Mouse (Mus musculus): ENCODE data around the gene Pik3c2b. TPM values are rescaled to one million over a fixed set of nuclear protein-coding genes. Genes with fewer than 3 reads are reported as not detected.
"Not testable (repeated sequence)": the region's sequence is repeated elsewhere in the genome, so short reads cannot be mapped to it uniquely, and the experiment has no call there.

Pik3c2b gene
- total RNA-seq (2021) = 10 to 100 TPM; 13.9 to 14.3 TPM
- long read RNA-seq, experiment 1, full-length matches to known transcripts = 1 of 6 reads
- long read RNA-seq, experiment 1, partial matches to known transcripts = 0 of 6 reads
- long read RNA-seq, experiment 1, other reads (novel, unspliced or antisense) = 5 of 6 reads
- long read RNA-seq, experiment 2, partial matches to known transcripts = 1 of 2 reads
- long read RNA-seq, experiment 2, other reads (novel, unspliced or antisense) = 1 of 2 reads

DNA sequence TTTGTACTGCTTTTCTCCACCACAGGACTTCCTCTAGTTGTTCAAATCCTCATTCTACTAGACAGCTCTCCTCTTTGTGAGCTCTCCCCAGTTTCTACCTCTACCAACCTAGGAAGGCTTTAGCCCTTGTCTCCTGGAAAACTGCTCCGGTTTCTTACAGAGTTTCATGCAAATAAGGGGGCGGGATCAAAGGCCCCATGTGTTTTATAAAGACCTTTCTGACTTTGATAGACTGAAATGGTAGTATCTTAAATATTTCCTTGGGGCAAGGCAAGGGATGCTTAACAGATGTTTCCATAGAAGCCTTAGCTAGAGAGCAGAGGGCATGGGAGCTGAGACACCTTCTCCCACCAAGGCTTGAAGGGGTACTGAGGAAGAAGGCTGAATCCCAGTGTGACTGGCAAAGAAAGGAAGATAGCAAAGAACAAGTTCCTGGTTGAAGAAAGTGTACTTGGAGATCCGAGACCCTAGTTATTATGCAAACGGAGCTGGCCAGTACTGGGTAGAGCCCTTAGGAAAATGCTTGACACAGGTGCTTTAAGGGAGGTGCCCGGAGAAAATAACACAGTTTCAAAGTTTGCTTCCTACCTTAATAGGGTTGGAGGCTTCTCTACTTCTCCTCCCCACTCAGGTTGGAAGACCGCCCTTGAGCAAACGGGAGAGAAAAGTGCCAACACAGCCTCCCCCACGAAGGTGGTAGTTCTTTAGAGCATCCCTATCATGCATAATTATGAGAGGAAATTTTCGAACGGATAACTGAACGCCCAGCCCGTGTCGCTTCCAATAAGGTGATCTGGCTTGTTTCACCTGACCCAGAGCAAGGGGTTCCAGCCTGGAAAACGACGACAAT lies at the start of gene Pik3c2b:
TSS of gene Pik3c2b (plus strand) at position 657 of the 850 bp plus-strand sequence.
- DNase-seq = no peak

DNA sequence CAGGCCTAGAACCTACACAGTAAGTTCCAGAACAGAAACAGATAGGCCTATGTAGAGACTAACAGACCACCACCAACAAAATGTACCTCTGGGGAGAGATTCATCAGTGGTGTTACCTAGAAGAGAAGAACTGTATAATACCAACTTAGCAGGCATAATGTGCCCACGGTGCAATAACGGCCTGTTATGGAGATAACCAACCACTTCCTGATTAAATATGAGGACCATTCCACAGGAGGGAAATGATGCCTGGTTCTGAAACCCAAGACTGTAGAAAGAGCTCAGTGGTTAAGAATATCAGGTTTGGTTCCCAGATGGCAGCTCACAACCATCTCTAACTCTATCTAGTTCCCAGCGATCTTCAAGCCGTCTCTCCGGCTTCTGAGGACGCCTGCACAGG lies 45.1 kb upstream of the Pik3c2b start:
- DNase-seq = no peak

- DNase-seq = no peak
Observed at GRCm38 (mm10) chr1:133006571-133006970, 38.9 kb upstream of the Pik3c2b start.

- peak in 1 of 2 experiments; percentile 27 for DNase-seq
Observed at GRCm38 (mm10) chr1:133011955-133012841, 33.3 kb upstream of the Pik3c2b start.

GRCm38 (mm10) chr1:133013331-133013730 lies 32.1 kb upstream of the Pik3c2b start:
- no peak for DNase-seq

DNA sequence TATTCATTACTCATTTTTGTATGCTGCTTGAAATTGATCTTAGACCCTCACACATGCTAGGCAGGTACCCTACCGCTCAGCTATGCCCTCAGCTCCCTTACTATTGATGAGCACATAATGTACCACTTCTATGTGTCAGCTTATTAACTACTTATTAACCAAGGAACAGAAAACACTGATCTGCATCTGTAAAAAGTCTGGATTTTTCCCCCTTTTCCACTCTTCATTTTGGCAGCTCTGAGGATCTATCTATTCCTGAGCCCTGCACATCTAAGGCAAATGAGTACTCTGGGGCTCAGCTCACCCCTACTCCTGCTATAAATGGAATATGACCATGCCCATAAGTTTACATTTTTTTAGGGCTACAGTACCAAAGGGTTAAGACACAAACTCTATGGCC lies 31.3 kb upstream of the Pik3c2b start:
- no peak for DNase-seq

DNA sequence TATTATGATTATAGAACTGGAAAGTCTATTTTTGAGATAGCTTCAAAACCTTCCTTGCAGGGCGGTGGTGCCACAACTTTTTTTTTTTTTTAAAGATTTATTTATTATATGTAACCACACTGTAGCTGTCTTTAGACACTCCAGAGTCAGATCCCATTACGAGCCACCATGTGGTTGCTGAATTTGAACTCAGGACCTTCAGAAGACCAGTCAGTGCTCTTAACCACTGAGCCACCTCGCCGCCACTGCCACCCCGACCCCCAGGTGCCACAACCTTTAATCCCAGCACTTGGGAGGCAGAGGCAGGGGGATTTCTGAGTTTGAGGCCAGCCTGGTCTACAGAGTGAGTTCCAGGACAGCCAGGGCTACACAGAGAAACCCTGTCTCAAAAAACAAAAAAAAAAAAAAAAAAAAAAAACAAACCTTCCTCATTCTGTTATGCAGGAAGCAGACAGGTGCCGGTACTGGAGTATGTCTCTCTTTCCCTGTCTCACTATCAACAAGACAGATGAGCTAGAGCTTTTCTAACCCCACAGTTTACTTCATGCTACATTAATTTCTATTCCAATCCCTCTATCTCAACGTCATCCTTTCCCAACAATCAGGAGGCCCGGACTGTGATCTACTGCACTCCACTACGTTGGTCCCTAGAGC lies 28.6 kb upstream of the Pik3c2b start:
- no peak for DNase-seq

GRCm38 (mm10) chr1:133018580-133018979 lies 26.9 kb upstream of the Pik3c2b start:
- no peak for DNase-seq

DNA sequence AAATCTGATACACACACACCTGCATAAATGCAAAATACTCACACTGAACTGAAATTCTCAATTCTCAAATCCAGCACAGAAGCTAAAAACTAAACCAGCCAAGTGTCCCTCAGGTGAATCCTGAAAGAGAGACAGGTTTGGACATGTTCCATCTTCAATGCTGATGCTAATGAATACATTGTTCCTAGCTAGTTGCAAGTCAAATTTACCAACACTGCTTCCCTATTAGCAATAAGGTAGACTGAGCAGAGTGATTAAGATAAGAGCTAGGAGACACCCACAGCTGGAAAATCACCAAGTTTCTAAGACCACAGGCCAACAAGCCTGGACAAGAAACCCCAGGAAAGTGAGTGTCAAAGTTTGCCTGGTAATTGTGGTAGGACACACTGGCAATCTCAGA lies 26.2 kb upstream of the Pik3c2b start:
- DNase-seq = no peak

GRCm38 (mm10) chr1:133020137-133020894 lies 25.2 kb upstream of the Pik3c2b start:
- DNase-seq = no peak

DNA sequence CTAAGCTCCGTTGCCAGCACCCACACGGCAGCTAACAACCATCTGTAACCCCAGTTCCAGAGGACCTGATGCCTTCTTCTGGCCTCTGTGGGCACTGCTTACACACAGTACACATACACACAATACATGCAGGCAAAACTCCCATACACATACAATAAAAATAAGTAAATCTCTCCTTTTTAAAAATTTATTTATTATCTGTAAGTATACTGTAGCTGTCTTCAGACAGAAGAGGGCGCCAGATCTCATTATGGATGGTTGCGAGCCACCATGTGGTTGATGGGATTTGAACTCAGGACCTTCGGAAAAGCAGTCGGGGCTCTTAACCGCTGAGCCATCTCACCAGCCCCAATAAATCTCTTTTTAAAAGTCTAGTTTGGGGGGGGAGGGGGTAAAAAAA lies 24.1 kb upstream of the Pik3c2b start:
- DNase-seq = no peak

DNA sequence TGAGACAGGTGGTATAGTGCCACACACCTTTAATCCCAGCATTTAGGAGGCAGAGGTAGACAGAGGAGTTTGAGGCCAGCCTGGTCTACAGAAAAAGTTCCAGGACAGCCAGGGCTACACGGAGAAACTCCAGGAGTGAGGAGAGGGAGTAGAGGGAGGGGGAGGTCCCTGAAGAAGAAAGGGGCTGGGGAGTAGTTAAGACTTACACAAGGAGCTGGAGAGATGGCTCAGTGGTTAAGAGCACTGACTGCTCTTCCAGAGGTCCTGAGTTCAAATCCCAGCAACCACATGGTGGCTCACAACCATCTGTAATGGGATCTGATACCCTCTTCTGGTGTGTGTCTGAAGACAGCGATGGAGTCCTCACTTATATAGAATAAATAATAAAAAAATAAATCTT lies 23.5 kb upstream of the Pik3c2b start:
- DNase-seq = not testable (repeated sequence)

DNA sequence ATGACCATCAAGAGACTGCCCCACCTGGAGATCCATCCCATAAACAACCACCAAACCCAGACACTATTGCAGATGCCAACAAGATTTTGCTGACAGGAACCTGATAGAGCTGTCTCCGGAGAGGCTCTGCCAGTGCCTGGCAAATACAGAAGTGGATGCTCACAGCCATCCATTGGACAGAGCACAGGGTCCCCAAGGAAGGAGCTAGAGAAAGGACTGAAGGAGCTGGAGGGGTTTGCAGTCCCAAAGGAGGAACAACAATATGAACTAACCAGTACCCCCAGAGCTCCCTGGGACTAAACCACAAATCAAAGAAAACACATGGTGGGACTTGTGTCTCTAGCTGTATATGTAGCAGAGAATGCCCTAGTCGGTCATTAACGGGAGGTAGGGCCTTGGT lies 21.7 kb upstream of the Pik3c2b start:
- not testable (repeated sequence) for DNase-seq

DNA sequence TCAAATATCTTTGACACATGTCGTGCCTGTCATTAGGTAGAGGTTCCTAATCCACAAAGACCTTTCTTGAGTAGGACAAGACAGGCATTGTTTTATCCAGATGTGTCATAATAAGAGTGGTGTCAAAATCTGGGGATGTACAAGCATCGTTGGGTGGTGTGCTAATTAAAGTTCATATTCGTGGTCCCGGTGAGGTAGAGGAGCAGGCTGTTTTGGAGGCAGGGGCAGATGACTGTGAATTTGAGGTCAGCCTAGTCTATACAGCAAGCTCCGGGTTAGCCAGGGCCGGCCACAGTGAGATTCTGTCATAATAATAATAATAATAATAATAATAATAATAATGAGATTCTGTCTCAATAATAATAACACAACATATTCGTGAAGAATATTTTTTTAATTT lies 21.0 kb upstream of the Pik3c2b start:
- DNase-seq = no peak

- DNase-seq = peak; percentile 89 to 93
Observed at GRCm38 (mm10) chr1:133025051-133025795, 20.2 kb upstream of the Pik3c2b start.

- DNase-seq = peak in 1 of 2 experiments; percentile 32
Observed at GRCm38 (mm10) chr1:133025796-133026190, 19.7 kb upstream of the Pik3c2b start.

DNA sequence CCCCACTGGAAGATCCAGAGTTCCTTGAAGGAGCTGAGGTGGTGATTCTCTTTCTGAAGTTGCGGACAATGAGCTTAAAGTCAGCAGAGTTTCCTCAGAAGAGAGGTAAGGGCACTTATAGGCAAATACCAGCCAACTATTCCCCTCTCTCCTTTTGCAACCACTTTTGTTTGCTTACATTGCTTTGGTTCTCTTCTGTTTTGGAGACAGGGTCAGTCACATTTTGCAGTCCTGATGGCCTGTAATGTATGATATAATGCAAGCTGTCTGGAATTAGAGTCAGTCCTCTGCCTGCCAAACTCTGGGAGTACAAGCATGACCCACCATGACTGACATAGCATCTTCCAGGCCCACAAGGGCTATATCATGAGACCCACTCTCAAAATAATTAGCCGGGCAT lies 18.3 kb upstream of the Pik3c2b start:
- DNase-seq = no peak

DNA sequence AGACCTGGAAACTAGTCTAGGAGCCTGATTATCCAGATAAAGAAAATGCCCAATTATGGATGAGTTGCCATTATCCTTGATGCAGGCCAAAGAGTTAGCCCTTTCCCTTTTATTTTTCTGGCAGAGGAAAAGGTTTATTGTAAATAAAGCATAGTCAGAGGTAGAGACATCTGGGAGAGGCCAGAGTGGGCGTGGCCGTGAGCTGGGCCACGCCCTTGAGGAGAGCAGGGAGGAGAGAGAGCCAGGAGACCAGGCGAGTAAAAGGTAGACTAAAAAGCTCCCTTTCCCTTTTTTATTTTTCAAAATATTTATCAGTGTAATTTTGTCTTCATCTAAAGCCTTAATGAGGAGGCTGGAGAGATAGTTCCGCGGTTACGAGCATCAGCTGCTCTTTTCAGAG lies 17.5 kb upstream of the Pik3c2b start:
- DNase-seq = no peak

GRCm38 (mm10) chr1:133029744-133030143 lies 15.7 kb upstream of the Pik3c2b start:
- DNase-seq = no peak

DNA sequence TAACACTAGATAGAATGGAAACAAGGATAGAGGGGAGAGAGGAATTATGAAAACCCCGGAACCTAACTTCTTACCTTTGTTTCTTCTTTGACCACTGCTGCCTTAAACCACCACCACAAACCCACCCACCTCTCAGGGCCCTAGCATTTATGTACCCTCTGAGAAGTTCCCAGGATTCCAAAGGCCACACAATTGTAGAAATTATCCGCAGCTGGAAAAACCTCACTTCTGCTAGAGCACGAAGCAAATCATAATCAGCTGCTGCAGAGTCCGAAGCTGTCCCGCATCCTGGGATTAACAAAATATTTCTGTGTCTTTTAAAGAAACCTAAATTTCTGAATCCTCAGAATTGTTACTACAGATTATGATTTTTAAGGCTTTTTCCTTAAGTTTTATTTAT lies 15.0 kb upstream of the Pik3c2b start, which contains the start of gene Mdm4:
TSS of gene Mdm4 (minus strand) at position 101 of the 400 bp plus-strand sequence.
- no peak for DNase-seq

GRCm38 (mm10) chr1:133032981-133033315 lies 12.5 kb upstream of the Pik3c2b start:
- DNase-seq = no peak

Measured in heart, adult 18-20 months (tissue).